Mouse (Mus musculus) left cerebral cortex, postnatal 10 days (tissue): ENCODE measurements at regions not wholly inside any gene's neighbourhood (a gene's known extent, or its start where the extent isn't known, plus 50 kb on each side); places are given as distances from the start of the nearest gene placed in this dataset.

Experiments used
- DNase-seq, 2 experiments: peaks; one replicate each; pipeline ENCODE4 v3.0.0; 2021 to 2022; ENCODE audit warnings: low spot score in 2 of 2, mixed read lengths in 1 of 2; ENCODE audit errors: extremely low spot score in 1 of 2
- intact Hi-C: fragments of 180-260 bp; cut with DNase I; formaldehyde crosslinking; loops from one replicate; pipeline ENCODE4 v1.15.1; 2025

DNA sequence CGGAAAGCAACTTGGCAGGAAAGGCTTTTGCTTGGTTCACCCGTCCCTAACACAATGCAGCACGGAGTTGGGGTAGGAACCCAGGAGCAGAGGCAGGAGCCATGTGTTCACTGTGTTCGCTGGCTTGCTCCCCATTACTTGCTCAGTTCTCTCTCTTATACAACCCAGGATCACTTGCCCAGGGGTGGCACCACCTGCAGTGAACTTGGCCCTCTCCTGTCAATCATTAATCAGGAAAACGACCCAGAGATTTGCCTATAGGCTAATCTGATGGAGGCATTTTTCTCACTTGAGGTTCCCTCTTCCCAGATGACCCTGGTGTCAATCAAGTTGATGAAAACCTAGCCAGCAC lies 202.5 kb downstream of the Pten start:
- no peak for DNase-seq
- intact Hi-C loops: loop anchor here (5.0 to 10.0 kb wide), 2 partner anchors 203 to 405 kb away; partner anchors contain the start of gene Pten

DNA sequence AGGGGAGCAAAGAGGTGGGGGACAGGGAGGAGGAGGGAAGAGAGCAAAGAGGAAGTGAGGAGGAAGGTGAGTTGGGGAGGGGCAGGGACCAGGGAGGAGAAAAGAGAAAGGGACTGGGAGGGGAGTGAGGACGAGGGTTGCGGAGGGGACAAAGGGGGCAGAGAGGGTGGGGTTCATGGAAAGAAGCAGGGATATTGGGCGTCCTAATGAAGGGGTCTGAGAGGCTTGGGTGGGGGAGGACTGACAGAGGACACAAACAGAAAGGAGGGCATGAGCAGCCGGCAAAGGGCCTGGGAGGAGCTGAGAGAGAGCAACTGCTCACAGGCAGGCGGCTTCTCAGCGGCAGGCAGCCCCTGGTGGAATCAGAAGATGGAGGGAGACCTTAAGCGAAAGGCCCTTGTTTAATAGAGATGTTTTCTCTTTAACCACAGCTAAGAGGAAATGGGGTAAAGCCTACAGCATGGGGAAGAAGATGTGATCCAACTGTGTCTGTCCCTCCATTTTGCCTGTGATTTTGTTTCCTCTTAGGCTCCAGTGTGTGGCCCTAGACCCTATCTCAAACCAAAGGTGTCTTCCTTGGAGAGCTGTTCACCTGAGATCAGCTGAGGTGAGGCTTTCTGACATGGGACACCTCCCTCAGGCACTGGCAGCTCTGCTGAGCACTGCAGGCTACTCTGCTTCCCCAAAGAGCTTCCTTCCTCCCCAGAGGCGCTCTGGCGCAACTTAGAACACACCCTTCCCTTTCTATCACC lies 203.1 kb downstream of the Pten start:
- DNase-seq: no peak
- intact Hi-C loops: no loop called here

DNA sequence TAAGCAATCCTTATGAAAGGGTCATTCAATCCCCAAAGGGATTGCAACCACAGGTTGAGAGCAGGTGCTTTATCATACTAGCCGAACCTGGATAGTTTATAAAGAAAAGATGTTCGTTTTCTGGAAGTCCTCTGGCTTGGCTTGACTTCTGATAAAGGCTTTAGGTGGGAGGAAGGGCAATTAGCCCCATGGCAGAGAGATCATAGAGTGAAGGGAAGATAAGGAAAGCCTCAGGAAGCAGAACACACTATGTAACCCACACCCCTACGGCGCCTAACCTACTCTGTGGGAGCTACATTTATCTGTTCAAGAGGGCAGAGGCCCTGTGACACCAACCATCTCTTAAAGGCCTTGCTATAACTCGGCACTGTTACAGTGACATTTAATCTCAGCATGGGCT lies 204.2 kb downstream of the Pten start:
- intact Hi-C loops: no loop called here
- DNase-seq: no peak

DNA sequence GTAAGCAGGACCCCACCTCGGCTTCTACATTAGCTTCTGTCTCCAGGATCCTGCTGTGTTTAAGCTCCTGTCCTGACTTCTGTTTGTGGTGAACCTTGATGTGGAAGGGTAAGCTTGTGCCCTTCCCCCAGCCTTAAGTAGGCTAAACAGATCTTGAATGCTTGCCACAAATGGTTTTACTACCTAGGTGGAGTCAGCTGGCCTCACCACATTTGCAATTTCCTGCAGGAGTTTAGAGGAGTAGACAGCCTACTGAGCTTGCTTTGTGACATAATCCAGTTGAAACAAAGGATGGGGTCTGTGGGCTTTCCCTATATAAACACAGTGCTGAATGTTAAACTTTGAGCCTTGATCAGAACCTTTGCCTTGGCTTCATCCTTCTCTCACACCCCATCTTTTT lies 206.7 kb downstream of the Pten start:
- no peak for DNase-seq
- intact Hi-C loops: no loop called here

DNA sequence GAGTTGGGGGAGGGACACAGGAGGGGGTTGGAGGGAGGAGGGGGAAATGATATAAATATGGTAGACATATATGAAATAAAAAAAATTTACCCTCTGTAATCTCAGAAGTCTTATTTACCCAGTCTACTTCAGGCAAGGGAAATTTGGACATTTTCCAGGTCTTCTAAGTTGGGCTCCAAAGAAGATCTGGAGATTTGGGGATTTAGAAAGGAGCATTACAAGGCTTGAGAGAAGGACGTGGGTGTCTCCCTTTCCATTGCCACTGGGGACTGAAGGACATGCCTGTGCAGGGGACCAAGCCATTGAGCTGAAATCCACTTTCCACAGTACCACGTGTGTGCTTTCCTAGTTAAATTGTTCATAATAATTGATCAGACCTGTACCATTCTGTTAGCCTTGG lies 208.2 kb downstream of the Pten start:
- no peak for DNase-seq
- intact Hi-C loops: no loop called here

DNA sequence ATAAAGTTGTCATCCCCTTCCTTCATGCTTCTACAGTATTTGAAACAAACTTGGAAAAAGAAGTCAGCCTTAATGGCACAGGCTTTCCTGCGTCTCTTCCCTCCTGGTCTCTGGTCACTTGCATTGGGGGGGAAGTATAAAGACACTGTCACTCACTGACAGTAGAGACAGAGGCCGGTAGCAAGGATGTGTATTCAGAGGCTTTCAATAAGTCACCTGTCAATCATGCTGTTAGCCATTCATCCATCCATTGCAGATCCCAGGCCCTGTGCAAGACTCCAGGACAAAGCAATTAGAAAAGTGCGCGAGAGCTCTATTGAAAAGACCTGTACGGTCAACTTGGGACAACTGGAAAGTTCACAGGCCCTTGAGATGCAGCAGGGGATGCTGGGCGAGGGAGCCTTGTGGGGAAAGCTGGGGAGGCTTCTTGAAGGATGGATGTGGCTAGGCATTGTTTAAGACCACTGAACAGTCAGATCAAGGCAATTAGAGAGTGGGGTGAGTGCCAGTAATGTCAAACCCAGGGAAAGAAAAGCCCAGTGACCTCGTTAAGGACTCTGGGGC lies 212.0 kb downstream of the Pten start:
- intact Hi-C loops: no loop called here
- no peak for DNase-seq

DNA sequence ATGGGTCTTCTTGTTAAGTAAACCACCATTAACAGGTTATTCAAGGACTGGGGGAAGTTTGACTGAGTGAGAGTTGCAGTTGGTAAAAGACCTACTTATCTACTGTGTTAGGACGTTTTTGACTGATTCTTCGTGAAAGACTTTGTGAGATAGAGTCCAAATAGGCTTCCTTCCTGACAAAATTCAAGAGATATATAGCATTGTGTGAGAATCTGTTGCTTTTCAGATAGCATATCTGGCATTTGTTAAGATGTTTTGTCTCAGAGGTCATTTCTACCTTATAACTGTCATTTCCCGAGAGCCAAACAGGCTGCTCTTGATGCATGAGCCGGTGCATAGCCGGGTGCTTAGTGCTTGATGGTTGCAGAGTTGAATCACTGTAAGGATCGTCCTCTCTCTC lies 214.8 kb downstream of the Pten start:
- DNase-seq: no peak
- intact Hi-C loops: no loop called here

DNA sequence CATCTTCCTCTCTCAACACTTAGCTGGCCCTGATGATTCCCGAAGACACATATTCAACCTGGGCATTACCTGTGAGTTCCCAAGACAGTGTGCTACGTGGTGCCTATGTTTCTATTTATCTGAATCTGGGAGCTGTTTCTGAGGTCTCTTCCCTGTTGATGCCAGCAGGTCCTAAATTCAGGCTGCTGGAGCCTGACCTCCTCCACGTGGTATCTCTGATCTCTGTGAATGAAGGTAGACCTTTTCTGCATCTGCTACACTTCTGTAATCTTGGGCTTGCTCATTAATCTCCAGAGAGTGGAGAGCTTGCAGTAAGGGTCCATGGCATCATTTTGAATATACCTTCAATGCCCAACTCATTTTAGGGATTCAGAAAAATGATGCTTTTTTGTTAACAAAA lies 215.8 kb downstream of the Pten start:
- no peak for DNase-seq
- intact Hi-C loops: no loop called here

DNA sequence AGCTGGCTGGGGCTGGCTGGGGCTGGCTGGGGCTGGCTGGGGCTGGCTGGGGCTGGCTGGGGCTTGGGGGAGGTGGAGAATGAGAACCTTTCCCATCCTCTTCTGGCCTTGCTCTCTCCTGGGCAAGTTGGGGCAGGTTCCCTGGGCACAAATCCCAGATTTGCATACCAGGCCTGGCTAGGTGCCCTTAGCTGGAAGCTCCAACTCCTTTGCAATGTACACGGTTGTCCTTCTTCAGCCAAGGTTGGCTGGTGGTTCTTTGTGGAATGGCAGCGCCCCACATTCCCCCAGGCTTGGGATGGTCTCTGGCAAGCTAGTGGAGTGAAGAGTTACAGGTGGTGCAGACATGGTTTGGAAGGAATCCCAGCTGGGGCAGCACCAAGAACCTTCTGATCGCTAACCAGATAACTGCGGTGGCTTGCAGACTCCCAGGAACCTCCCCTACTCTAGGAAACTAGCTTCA lies 217.5 kb downstream of the Pten start:
- intact Hi-C loops: no loop called here
- DNase-seq: no peak

DNA sequence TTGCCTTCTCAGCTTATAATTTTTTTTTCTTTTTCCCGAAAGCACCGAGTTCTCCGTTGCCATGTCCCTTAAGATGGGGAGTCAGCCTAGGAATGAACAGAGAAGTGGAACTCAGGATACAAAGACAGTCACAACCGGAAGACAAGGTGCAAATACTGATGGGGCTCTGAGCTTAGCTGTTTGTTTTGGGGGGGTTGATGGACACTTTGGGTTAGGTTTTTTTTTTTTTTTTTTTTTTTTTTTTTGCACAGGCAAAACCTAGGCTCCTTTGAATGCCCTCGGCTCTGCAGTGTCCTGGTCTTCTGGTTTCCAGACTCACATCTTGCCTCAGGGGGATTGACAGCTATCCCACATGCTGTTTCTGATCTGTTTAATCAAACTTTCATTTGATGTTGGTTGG lies 218.0 kb downstream of the Pten start:
- no peak for DNase-seq
- intact Hi-C loops: no loop called here

DNA sequence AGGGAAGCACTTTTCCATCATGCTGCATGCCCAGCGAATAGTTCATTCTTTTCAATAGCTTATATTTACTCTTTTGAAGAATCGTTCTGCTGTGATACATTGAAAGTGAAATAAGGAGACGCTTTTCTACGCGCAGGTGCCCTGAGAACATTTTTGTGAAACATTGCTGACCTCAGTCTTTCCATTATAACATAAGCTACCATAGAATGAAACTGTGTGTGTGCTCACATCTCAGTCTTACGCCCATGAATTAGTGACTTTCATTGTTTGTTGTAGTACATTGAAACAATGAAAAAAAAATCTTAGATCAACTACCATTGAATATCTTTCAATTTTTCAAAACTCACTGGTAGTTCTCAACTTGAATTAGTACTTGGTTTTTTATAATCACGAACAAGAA lies 219.2 kb downstream of the Pten start:
- DNase-seq: no peak
- intact Hi-C loops: no loop called here

DNA sequence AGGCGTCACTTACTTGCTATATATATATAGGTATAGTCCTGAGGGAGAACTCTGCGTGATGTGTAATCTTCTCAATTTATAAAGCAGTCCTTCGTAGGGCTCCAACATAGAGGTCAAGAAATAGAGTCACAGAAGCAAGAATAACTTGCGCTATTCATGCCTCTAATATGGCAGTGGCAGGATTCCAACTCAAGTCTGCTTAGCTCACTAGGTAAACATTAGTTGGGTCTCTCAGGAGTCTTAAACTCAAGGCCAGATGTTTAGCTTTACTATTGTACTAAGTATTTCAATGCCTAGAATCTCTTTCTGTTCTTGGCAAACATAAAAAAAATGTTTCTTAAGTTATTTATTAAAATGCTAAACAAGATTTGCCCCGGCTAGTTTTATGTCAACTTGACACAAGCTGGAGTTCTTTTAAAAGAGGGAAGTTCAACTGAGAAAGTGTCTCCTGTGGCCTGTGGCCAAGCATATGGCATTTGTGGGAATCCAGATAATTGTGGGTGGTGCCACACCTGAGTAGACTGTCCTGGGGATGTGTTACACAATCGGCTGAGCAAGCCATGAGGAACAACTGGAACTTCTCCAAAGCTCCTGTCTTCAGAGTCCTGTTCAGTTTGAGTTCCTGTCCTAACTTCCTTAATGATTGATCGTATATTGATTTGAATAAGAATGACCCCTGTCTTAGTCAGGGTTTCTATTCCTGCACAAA lies 220.9 kb downstream of the Pten start:
- no peak for DNase-seq
- intact Hi-C loops: no loop called here

DNA sequence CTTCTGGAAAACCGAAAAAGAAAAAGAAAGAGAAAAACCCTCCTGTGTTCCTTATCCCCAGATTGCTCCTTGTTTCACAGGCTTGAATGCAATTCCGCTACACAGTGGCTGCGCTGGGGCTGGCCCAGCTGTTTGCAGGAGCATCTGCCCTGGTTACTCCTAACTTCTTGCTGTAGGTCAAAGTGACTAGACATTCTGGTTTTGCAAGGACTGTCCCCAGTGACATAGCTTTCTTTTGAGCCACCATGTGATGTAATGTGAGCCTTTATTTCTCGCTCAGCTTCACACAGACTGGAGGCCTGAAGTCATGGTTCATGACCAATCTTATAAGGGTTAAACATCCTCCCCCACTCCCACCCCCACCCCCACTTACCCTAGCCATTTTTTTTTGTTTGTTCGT lies 222.8 kb downstream of the Pten start:
- intact Hi-C loops: no loop called here
- no peak for DNase-seq

DNA sequence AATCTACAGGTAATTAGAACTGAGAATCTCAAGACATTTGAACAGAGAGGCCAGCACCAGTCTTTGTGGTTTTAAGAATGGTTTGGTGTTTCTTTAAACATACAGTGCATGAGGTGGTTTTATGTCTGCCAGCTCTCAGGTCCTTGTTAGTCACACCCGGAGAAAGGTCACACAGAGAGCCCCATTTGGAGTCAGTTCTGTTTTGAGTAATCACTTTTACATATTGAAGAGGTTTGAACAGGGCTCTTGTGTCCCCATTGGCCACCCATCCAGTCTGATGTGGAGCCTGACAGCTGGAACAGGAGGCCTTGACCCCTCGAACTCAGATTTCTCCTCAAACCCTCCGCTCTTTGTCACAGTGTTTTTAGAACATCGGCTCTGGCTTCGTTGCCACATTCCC lies 231.4 kb downstream of the Pten start:
- DNase-seq: no peak
- intact Hi-C loops: no loop called here

DNA sequence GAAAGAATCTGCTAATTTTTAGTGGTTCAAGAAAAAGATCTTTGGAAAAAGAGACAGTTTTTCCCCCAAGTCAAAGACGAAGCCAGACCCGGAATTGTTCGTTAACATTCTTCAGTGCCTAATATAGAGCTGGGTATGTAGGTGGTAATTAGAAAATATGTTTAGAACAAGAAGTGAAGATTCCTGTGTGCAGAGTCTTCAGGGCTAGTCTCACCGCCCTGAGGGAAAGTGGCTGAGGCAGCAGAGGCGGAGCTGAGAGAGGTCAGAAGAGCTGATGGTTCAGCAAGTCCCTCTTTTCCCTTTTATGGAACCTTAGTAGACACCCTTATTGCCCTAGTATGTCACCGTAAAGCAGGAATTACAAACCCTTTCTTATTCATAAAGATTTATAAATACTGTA lies 232.0 kb downstream of the Pten start:
- intact Hi-C loops: no loop called here
- DNase-seq: no peak

DNA sequence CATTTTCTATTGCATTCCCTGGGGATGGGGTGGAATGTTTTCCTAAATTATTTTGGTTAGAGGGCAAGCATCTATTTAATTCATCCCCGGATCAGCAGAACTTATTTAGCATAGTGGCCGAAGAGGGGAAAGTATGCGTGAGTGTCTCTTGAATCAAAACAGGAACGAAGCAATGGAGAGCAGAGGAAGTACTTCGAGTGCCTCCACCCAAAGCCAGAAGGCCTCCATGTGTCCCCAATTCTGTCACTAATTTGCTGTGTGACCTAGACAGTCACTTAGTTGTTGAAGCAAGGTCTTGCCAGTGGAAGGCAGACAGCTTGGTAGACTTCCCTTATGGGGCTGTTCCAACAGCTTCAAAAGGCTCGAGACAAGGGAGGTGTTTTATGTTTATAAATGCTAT lies 233.3 kb downstream of the Pten start:
- peak in 1 of 2 experiments; percentile 3 for DNase-seq
- intact Hi-C loops: no loop called here

DNA sequence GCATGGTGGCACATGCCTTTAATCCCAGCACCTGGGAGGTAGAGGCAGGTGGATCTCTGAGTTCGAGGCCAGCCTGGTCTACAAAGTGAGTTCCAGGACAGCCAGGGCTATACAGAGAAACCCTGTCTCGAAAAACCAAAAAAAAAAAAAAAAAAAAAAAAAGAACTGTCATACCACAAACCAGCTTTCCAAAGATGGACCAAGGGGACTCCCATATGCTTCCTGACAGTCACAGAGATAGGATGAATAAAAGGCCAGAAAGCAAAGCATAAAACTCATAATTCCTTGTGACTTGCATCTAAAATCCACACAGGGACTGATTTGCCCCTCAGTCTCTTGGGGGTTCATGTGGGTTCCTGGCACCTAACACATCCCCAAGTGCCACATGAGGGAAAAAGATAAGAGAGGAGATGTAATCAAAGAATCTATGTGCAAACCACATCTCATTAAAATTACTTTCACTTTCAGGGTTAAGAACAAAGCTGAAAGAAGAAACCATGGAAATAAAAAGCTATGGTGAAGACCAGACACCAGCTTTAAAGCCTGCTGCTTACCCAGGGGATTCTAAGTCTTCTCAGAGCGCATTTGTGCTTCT lies 241.4 kb downstream of the Pten start:
- intact Hi-C loops: no loop called here
- no peak for DNase-seq

DNA sequence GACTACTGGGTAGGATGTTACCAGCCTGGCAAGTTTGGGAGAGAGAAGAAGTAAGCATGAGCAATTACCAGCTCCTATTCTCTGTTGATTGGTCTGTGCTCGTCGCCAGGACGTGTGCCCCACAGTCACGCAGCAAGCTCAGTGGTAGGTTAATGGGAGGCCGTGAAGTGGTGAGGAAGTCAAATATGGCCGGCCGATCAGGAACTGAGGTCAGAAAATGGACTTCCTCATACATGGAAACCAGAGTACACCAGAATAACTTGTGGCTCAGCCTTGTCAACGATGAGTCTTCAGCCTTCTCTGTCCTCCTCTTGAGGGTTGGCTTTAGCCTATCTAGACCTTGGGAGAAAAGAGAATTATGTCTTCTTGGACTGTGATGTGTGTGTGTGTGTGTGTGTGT lies 250.3 kb downstream of the Pten start:
- no peak for DNase-seq
- intact Hi-C loops: no loop called here

DNA sequence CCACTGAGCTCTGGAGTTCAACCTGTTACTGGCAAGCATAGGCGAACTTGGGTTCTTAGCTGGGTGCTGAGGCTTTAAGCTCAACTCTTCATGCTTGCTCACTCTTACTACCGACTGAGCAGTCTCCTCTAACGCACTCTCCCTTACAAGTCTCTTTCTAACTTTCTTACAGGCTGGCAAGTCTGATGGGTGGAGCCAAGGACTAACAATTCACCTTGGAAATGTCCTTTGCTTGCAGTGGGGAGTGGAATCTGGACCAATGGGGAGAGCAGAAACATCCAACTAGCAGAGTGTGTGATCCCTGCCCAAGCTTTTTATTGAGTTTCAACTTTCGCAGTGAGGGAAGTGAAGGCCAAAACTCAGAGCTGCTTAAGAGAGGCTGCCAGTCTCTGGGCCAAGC lies 250.8 kb downstream of the Pten start:
- intact Hi-C loops: no loop called here
- DNase-seq: no peak

DNA sequence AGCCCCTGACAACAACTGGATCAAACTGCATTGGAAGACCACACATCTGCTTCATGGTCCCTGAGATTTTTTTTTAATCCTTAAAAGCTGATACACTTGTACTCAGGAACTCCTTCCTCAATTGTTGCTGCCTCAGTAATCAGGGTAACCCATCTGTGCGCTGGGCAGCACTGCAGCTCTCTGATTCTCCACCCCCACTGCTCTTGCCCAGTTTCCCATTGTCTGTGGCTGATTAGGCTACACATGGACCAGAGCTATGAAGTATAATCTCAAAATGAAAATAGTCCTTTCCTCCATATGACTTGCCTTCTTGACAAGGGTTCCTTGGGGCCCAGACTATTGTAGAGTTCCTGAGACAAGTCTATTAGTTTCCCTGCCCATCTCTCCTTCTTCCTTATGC lies 251.5 kb downstream of the Pten start:
- intact Hi-C loops: no loop called here
- no peak for DNase-seq
